Mouse (Mus musculus): ENCODE measurements around the gene Larp7. TPM values are rescaled to one million over a fixed set of nuclear protein-coding genes. Genes with fewer than 3 reads are reported as not detected.

Larp7 gene
- total and polyA plus RNA-seq, 2 experiments from 2014 or later, result 27.1 to 27.7 TPM

GRCm38 (mm10) chr3:127553720-127554043 lies 533 bp upstream of the Larp7 start:
- TF ChIP-seq CTCF (IDR thresholded peaks at IDR 0.05; ENCODE audit: low read depth), result no peak
- Histone ChIP-seq H3K9me3 (ENCODE audit: low read length) (no peaks in the 10 kb centered on the region), H3K4me2 (ENCODE audit: low read depth) (peak overlapping the region; percentile 71), H3K27ac (ENCODE audit: low read depth, low read length) (no peak overlapping the region), H3K27me3 (ENCODE audit: insufficient read depth, low read length) (no peaks in the 10 kb centered on the region), H3K9ac (peak overlapping the region; percentile 42; the same call in 1 of the 2 replicates), H3K36me3 (ENCODE audit: insufficient read depth) (no peaks in the 10 kb centered on the region), H3K4me3 (ENCODE audit: low read depth, low read length) (peak overlapping the region; percentile 87), H3K4me1 (ENCODE audit: insufficient read depth) (no peaks in the 10 kb centered on the region)
- ATAC-seq, result no peak
- WGBS, result 0% methylated on average over 4 of the region's 4 CpGs
- no peak for DNase-seq

GRCm38 (mm10) chr3:127552434-127552972 lies 646 bp downstream of the Larp7 start:
- 7% methylated on average over 11 of the region's 13 CpGs for WGBS

GRCm38 (mm10) chr3:127547882-127548281 lies 5.3 kb downstream of the Larp7 start:
- peak; percentile 61 for TF ChIP-seq CTCF (IDR thresholded peaks at IDR 0.05; ENCODE audit: low read depth)
- Histone ChIP-seq H3K9me3 (ENCODE audit: low read length) (no peaks in the 10 kb centered on the region), H3K4me3 (ENCODE audit: low read depth, low read length) (no peak overlapping the region), H3K36me3 (ENCODE audit: insufficient read depth) (peaks cover 21% of the 10 kb centered on the region; the same call in 1 of the 2 replicates), H3K27me3 (ENCODE audit: insufficient read depth, low read length) (no peaks in the 10 kb centered on the region), H3K9ac (no peak overlapping the region), H3K27ac (ENCODE audit: low read depth, low read length) (no peak overlapping the region), H3K4me1 (ENCODE audit: insufficient read depth) (no peaks in the 10 kb centered on the region), H3K4me2 (ENCODE audit: low read depth) (no peak overlapping the region)
- WGBS, result 37% methylated on average over 5 of the region's 5 CpGs
- ATAC-seq (no peak), DNase-seq (peak; percentile 20)

More at GRCm38 (mm10) chr3:127552434-127552972, 646 bp downstream of the Larp7 start:
- no peaks in the 10 kb centered on the region for H3K36me3 ChIP-seq (ENCODE audit: insufficient read depth)
- no peak for TF ChIP-seq CTCF (IDR thresholded peaks at IDR 0.05; ENCODE audit: low read depth)
- peak overlapping the region; percentile 94; the same call in 1 of the 2 replicates for H3K27ac ChIP-seq (ENCODE audit: low read depth, low read length)
- H3K9ac ChIP-seq, result peak overlapping the region; percentile 72
- H3K4me2 ChIP-seq (ENCODE audit: low read depth), result peak overlapping the region; percentile 56
- ATAC-seq (no peak), DNase-seq (no peak)
- no peaks in the 10 kb centered on the region for H3K27me3 ChIP-seq (ENCODE audit: insufficient read depth, low read length)
- H3K4me1 ChIP-seq (ENCODE audit: insufficient read depth), result no peaks in the 10 kb centered on the region
- H3K4me3 ChIP-seq (ENCODE audit: low read depth, low read length), result peak overlapping the region; percentile 87
- no peaks in the 10 kb centered on the region for H3K9me3 ChIP-seq (ENCODE audit: low read length)

GRCm38 (mm10) chr3:127544610-127545121 lies 8.5 kb downstream of the Larp7 start:
- no peak for TF ChIP-seq CTCF (IDR thresholded peaks at IDR 0.05; ENCODE audit: low read depth)
- Histone ChIP-seq H3K27me3 (ENCODE audit: insufficient read depth, low read length) (no peaks in the 10 kb centered on the region), H3K36me3 (ENCODE audit: insufficient read depth) (peaks cover 25% of the 10 kb centered on the region), H3K9me3 (ENCODE audit: low read length) (no peaks in the 10 kb centered on the region), H3K4me2 (ENCODE audit: low read depth) (no peak overlapping the region), H3K9ac (no peak overlapping the region), H3K4me1 (ENCODE audit: insufficient read depth) (no peaks in the 10 kb centered on the region), H3K27ac (ENCODE audit: low read depth, low read length) (no peak overlapping the region), H3K4me3 (ENCODE audit: low read depth, low read length) (no peak overlapping the region)
- 21% methylated on average over 5 of the region's 5 CpGs for WGBS
- ATAC-seq, result no peak
- no peak for DNase-seq

- ATAC-seq (no peak), DNase-seq (no peak)
- H3K9ac ChIP-seq, result no peak overlapping the region
- no peak for TF ChIP-seq CTCF (IDR thresholded peaks at IDR 0.05; ENCODE audit: low read depth)
- H3K27ac ChIP-seq (ENCODE audit: low read depth, low read length), result no peak overlapping the region
- H3K4me3 ChIP-seq (ENCODE audit: low read depth, low read length), result no peak overlapping the region
- H3K36me3 ChIP-seq (ENCODE audit: insufficient read depth), result peaks cover 29% of the 10 kb centered on the region
- 78% methylated on average over 4 of the region's 4 CpGs for WGBS
- no peak overlapping the region for H3K4me2 ChIP-seq (ENCODE audit: low read depth)
- no peaks in the 10 kb centered on the region for H3K27me3 ChIP-seq (ENCODE audit: insufficient read depth, low read length)
- no peaks in the 10 kb centered on the region for H3K9me3 ChIP-seq (ENCODE audit: low read length)
- H3K4me1 ChIP-seq (ENCODE audit: insufficient read depth), result no peaks in the 10 kb centered on the region
Observed at GRCm38 (mm10) chr3:127543976-127544375, 9.2 kb downstream of the Larp7 start.

GRCm38 (mm10) chr3:127539193-127539592 lies 14.0 kb downstream of the Larp7 start:
- TF ChIP-seq CTCF (IDR thresholded peaks at IDR 0.05; ENCODE audit: low read depth), result no peak
- WGBS, result 72% methylated on average over 6 of the region's 6 CpGs

GRCm38 (mm10) chr3:127530293-127530692 lies 22.9 kb downstream of the Larp7 start:
- DNase-seq, result no peak
- no peak for TF ChIP-seq CTCF (IDR thresholded peaks at IDR 0.05; ENCODE audit: low read depth)
- H3K4me3 ChIP-seq (ENCODE audit: low read depth, low read length), result no peak overlapping the region
- H3K36me3 ChIP-seq (ENCODE audit: insufficient read depth), result no peaks in the 10 kb centered on the region
- H3K9me3 ChIP-seq (ENCODE audit: low read length), result no peaks in the 10 kb centered on the region
- H3K27ac ChIP-seq (ENCODE audit: low read depth, low read length), result no peak overlapping the region
- H3K4me2 ChIP-seq (ENCODE audit: low read depth), result no peak overlapping the region
- H3K27me3 ChIP-seq (ENCODE audit: insufficient read depth, low read length), result no peaks in the 10 kb centered on the region
- ATAC-seq, result no peak
- no peak overlapping the region for H3K9ac ChIP-seq
- WGBS, result 9% methylated on average over 4 of the region's 4 CpGs
- no peaks in the 10 kb centered on the region for H3K4me1 ChIP-seq (ENCODE audit: insufficient read depth)

More at GRCm38 (mm10) chr3:127539193-127539592, 14.0 kb downstream of the Larp7 start:
- Histone ChIP-seq H3K27ac (ENCODE audit: low read depth, low read length) (no peak overlapping the region), H3K4me3 (ENCODE audit: low read depth, low read length) (no peak overlapping the region), H3K4me1 (ENCODE audit: insufficient read depth) (no peaks in the 10 kb centered on the region), H3K9me3 (ENCODE audit: low read length) (no peaks in the 10 kb centered on the region), H3K36me3 (ENCODE audit: insufficient read depth) (peaks cover 19% of the 10 kb centered on the region), H3K4me2 (ENCODE audit: low read depth) (no peak overlapping the region), H3K9ac (no peak overlapping the region), H3K27me3 (ENCODE audit: insufficient read depth, low read length) (no peaks in the 10 kb centered on the region)
- no peak for ATAC-seq
- DNase-seq, result no peak

All from forebrain, postnatal 0 days (tissue).